Mouse (Mus musculus): ENCODE data around the gene Olfr479. TPM values are rescaled to one million over a fixed set of nuclear protein-coding genes. Genes with fewer than 3 reads are reported as not detected.

Olfr479 gene
- polyA plus RNA-seq (2021; fragmentation: Nextera tagmentation), result not detected in 2 replicates
- long read RNA-seq, experiment 1, result 0 reads
- long read RNA-seq, experiment 2, result 0 reads

DNA sequence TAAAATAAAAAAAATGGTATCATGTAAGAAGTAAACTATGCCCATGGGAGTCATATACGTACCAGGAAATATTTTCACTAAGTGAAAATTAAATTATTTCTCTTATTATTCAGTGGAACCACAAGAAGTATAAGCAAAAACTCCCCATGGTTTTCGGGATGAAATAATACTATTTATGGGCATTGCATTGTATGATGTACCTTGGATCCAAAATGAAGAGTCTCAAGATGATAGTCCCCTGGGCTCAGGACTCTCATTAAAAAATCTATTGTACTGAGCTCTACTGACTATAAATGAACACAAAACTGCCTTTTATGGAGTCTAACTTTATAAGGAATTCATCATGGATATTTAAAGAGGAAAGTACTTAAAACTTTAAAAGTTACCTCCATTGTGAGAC lies at the start of gene Olfr479:
TSS of gene Olfr479 (plus strand) at position 301 of the 400 bp plus-strand sequence.

DNA sequence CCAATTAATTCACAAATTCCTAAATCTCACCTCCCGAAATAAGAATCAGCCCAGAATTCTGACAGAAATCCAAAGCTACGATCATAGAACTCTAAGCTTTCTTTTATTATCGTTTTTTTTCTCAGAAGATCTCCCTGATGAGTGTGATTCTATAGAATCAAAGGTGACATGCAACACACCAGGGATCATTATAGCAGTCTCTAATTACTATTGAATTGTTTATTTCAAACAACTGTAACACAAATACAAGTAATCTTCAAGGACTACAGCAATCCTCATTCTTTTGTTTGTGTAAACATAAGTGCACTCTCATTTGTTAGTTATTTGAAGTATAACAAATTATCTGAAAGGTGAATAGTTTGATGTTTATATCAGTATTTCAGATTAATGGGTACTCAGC lies 16.6 kb upstream of the Olfr479 start, which contains the start of gene Olfr478:
TSS of gene Olfr478 (minus strand) at position 101 of the 400 bp plus-strand sequence.

DNA sequence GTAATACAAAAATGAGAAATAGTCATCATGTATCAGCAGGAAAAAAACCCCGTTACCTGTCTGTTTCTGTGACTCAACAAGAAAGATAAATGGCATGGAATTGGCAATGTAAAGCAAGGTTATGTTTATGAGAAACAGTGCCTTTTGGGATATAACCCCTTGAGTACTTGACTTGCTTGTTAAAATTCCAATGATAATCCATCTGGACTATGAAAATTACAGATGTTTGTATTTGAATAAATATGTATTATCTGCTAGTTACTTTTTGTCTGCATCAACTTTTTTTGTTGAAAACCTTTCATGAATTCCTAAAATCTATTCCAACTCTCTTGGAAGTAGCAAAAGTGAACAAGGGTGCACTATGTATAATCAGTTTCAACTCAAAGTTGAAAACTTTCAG lies 16.8 kb downstream of the Olfr479 start, which contains the start of gene Olfr480:
TSS of gene Olfr480 (minus strand) at position 101 of the 400 bp plus-strand sequence.

DNA sequence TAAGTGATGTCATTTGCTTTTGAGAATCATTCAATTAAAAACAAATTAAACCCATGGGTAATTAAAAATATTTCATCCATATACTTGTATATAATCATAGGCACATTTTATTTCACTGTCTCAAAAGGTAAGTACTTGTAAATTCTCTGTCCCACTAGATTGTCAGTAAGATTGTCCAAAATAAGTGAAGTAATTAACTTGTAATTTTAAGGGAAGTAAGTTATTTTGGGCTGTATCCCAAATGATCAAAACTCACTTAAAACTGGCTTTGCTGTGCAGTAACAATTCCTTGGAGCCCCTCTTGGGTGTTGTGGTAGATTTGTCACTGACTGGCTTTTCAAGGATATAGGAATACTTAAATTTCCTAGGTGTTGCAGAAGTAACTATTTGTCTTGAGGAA lies 29.1 kb downstream of the Olfr479 start, which contains the start of gene Olfr481:
TSS of gene Olfr481 (plus strand) at position 301 of the 400 bp plus-strand sequence.

DNA sequence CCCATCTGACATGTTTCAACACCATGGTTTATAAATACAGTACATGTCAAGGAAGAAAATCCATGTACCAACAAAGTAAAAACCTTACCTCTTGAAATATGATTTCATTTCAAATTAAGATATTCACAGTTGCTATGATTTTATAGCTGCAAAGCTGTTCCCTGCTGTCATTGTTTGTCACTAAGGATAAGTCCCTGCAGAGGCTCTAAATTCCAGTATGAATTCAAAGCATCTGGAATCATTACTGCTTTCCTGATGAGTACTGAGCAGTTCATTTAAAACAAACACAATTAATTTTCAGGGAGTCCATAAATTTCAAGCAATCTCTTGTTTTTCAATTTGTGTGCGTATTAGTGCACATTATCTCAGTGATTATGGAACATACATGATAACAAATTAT lies 47.0 kb downstream of the Olfr479 start, which contains the start of gene Olfr482:
TSS of gene Olfr482 (minus strand) at position 101 of the 400 bp plus-strand sequence.

DNA sequence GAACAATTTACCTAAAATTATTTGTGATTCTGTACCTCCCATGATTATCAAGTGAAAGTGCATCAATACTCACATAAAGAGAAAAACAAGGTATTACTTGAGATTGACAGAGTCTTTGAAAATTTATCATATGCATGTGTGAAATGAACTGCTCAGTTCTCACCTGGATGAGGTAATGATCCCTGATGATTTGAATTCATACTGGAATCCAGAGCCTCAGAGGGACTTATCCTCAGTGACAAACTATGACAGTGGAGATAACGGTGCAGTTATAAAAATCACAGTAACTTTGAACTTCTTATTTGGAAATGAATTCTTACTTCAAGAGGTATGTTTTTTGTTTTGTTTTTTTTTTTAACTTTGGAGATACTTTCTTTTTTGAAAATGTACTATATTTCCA lies 50.1 kb downstream of the Olfr479 start, which contains the start of gene Olfr483:
TSS of gene Olfr483 (plus strand) at position 301 of the 400 bp plus-strand sequence.

Other genes starting within 250 kb of the Olfr479 start
- not detected in 2 replicates for gene Ovch2, start 249.5 kb upstream of the Olfr479 start, polyA plus RNA-seq (2021; fragmentation: Nextera tagmentation)
- not detected in 2 replicates for gene Olfr467, start 238.4 kb upstream of the Olfr479 start, polyA plus RNA-seq (2021; fragmentation: Nextera tagmentation)
- gene Olfr469, start 225.2 kb upstream of the Olfr479 start, polyA plus RNA-seq (2021; fragmentation: Nextera tagmentation), result not detected in 2 replicates
- not detected in 2 replicates for gene Olfr470, start 203.2 kb upstream of the Olfr479 start, polyA plus RNA-seq (2021; fragmentation: Nextera tagmentation)
- not detected in 2 replicates for gene Olfr472, start 152.8 kb upstream of the Olfr479 start, polyA plus RNA-seq (2021; fragmentation: Nextera tagmentation)
- not detected in 2 replicates for gene Olfr473, start 120.2 kb upstream of the Olfr479 start, polyA plus RNA-seq (2021; fragmentation: Nextera tagmentation)
- gene Olfr474, start 96.0 kb upstream of the Olfr479 start, polyA plus RNA-seq (2021; fragmentation: Nextera tagmentation), result not detected in 2 replicates
- not detected in 2 replicates for gene Olfr476, start 85.9 kb upstream of the Olfr479 start, polyA plus RNA-seq (2021; fragmentation: Nextera tagmentation)
- gene Olfr477, start 64.0 kb upstream of the Olfr479 start, polyA plus RNA-seq (2021; fragmentation: Nextera tagmentation), result not detected in 2 replicates
- not detected in 2 replicates for gene Olfr478, start 16.7 kb upstream of the Olfr479 start, polyA plus RNA-seq (2021; fragmentation: Nextera tagmentation)
- not detected in 2 replicates for gene Olfr480, start 16.7 kb downstream of the Olfr479 start, polyA plus RNA-seq (2021; fragmentation: Nextera tagmentation)
- not detected in 2 replicates for gene Olfr481, start 29.2 kb downstream of the Olfr479 start, polyA plus RNA-seq (2021; fragmentation: Nextera tagmentation)
- not detected in 2 replicates for gene Olfr482, start 46.9 kb downstream of the Olfr479 start, polyA plus RNA-seq (2021; fragmentation: Nextera tagmentation)
- not detected in 2 replicates for gene Olfr483, start 50.2 kb downstream of the Olfr479 start, polyA plus RNA-seq (2021; fragmentation: Nextera tagmentation)
- not detected in 2 replicates for gene Olfr484, start 76.8 kb downstream of the Olfr479 start, polyA plus RNA-seq (2021; fragmentation: Nextera tagmentation)
- gene Olfr485, start 109.2 kb downstream of the Olfr479 start, polyA plus RNA-seq (2021; fragmentation: Nextera tagmentation), result not detected in 2 replicates
- gene Olfr486, start 122.0 kb downstream of the Olfr479 start, polyA plus RNA-seq (2021; fragmentation: Nextera tagmentation), result not detected in 2 replicates
- not detected in 2 replicates for gene Olfr487, start 163.9 kb downstream of the Olfr479 start, polyA plus RNA-seq (2021; fragmentation: Nextera tagmentation)
- gene Olfr488, start 207.7 kb downstream of the Olfr479 start, polyA plus RNA-seq (2021; fragmentation: Nextera tagmentation), result not detected in 2 replicates
- not detected in 2 replicates for gene Olfr490, start 238.2 kb downstream of the Olfr479 start, polyA plus RNA-seq (2021; fragmentation: Nextera tagmentation)